ENCODE assay signal across 13 mouse cellular contexts in the genomic region with DNA sequence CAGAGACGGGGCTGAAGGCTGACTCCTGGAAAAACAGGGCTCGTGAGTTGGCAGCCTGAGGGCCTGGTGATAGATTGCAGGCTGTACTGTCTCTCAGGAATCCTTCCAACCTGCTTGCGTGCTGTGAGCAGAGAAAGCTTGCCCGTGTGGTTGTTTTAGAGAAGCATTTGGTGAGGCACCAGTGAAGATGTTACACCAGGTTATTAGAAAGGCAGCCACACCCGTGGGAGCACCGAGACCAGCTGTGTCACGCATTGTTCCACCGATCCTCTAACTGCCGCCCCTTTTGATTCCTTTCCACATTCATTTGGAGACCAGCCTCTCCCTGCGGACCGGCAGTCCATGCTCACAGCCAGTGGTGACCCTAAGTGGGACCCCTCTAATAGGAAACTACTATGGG. TPM values are rescaled to one million over a fixed set of nuclear protein-coding genes. Genes with fewer than 3 reads are reported as not detected.
DNase-seq lines count a peak whose midpoint lies in the region; ATAC-seq and TF ChIP-seq lines count a peak whose summit lies in the region.
"Had no signal": no experiment of that assay in that cellular context is flagged by ENCODE, and none has a peak within 500 bp of the region (broad histone marks: within the 10 kb centered on the region; RNA-seq: fewer than 3 reads in every experiment).

No protein-coding gene starts in this region.

- peak overlapping the region; percentile 38; the same call in 1 of the 2 replicates for H3K27ac ChIP-seq in intestine, embryonic 14.5 days (ENCODE audit: low read depth)
- H3K27ac ChIP-seq in intestine, postnatal 0 days (ENCODE audit: low read depth, low read length) = no peak overlapping the region; the same call in 1 of the 2 replicates
- H3K27ac ChIP-seq in hindbrain, embryonic 10.5 days = peak overlapping the region; percentile 72
- H3K27ac ChIP-seq in neural tube, embryonic 15.5 days (replicated peaks) = 0 out of 2 replicates have a peak overlapping the region, but pooled peaks have one; percentile 6
- H3K27ac ChIP-seq: limb, embryonic 10.5 days had no signal

- TF ChIP-seq POLR2A in brain, embryonic 14.5 days (IDR thresholded peaks at IDR 0.05; ENCODE audit: borderline replicate concordance, extremely low read depth, insufficient read depth, insufficient read length, poor library complexity, severe bottlenecking) = no peak

- 51% methylated on average over 11 of the region's 11 CpGs for WGBS in intestine, embryonic 14.5 days
- WGBS in intestine, postnatal 0 days = 72% methylated on average over 11 of the region's 11 CpGs
- WGBS in hindbrain, embryonic 10.5 days = 69% methylated on average over 11 of the region's 11 CpGs
- WGBS in neural tube, embryonic 15.5 days = 29% methylated on average over 11 of the region's 11 CpGs

- no peak overlapping the region; the same call in 1 of the 2 replicates for H3K4me2 ChIP-seq in intestine, embryonic 14.5 days (ENCODE audit: low read length)
- H3K4me2 ChIP-seq in intestine, postnatal 0 days (replicated peaks; ENCODE audit: low read depth) = no peak overlapping the region; the same call in 1 of the 2 replicates
- no peak overlapping the region for H3K4me2 ChIP-seq in neural tube, embryonic 15.5 days

- no peaks in the 10 kb centered on the region for H3K27me3 ChIP-seq in intestine, embryonic 14.5 days (replicated peaks; ENCODE audit: control insufficient read depth, insufficient read depth, low read length)
- no peaks in the 10 kb centered on the region for H3K27me3 ChIP-seq in intestine, postnatal 0 days (replicated peaks; ENCODE audit: control insufficient read depth, insufficient read depth, low read length)
- H3K27me3 ChIP-seq in hindbrain, embryonic 10.5 days (ENCODE audit: insufficient read depth, poor library complexity, severe bottlenecking) = no peaks in the 10 kb centered on the region
- H3K27me3 ChIP-seq in neural tube, embryonic 15.5 days (replicated peaks) = no peaks in the 10 kb centered on the region

- no peak overlapping the region for H3K4me3 ChIP-seq in intestine, embryonic 14.5 days (ENCODE audit: low read depth, low read length)
- H3K4me3 ChIP-seq in intestine, postnatal 0 days (ENCODE audit: low read depth, low read length) = no peak overlapping the region
- no peak overlapping the region for H3K4me3 ChIP-seq in hindbrain, embryonic 10.5 days
- no peak overlapping the region for H3K4me3 ChIP-seq in neural tube, embryonic 15.5 days (replicated peaks)
- H3K4me3 ChIP-seq: limb, embryonic 10.5 days had no signal

- no peaks in the 10 kb centered on the region for H3K9me3 ChIP-seq in intestine, embryonic 14.5 days (ENCODE audit: control insufficient read depth, low read length)
- H3K9me3 ChIP-seq in intestine, postnatal 0 days (ENCODE audit: control insufficient read depth) = no peaks in the 10 kb centered on the region
- no peaks in the 10 kb centered on the region for H3K9me3 ChIP-seq in hindbrain, embryonic 10.5 days
- no peaks in the 10 kb centered on the region for H3K9me3 ChIP-seq in neural tube, embryonic 15.5 days (replicated peaks)
- H3K9me3 ChIP-seq: limb, embryonic 10.5 days had no signal

- DNase-seq in intestine, embryonic 14.5 days (ENCODE audit: low spot score) = no peak
- DNase-seq in brain, embryonic 14.5 days (ENCODE audit: low read depth) = peak; percentile 37
- DNase-seq in hindbrain, embryonic 10.5 days (ENCODE audit: low spot score) = no peak
- DNase-seq in retina, embryonic 14.5 days (ENCODE audit: low spot score) = no peak
- DNase-seq in cerebellum, adult 9-11 months = no peak
- DNase-seq: kidney, postnatal 14 days; layer of hippocampus, postnatal 36 days; lung, adult 18-20 months had no signal

- H3K36me3 ChIP-seq in intestine, embryonic 14.5 days (ENCODE audit: control insufficient read depth, insufficient read depth, low read length) = no peaks in the 10 kb centered on the region
- H3K36me3 ChIP-seq in intestine, postnatal 0 days (ENCODE audit: control insufficient read depth, insufficient read depth) = no peaks in the 10 kb centered on the region
- no peaks in the 10 kb centered on the region for H3K36me3 ChIP-seq in hindbrain, embryonic 10.5 days
- no peaks in the 10 kb centered on the region for H3K36me3 ChIP-seq in neural tube, embryonic 15.5 days
- H3K36me3 ChIP-seq: limb, embryonic 10.5 days had no signal

- no peak overlapping the region for H3K9ac ChIP-seq in intestine, embryonic 14.5 days (ENCODE audit: low read length)
- H3K9ac ChIP-seq in intestine, postnatal 0 days (ENCODE audit: low read depth, low read length) = no peak overlapping the region
- no peak overlapping the region for H3K9ac ChIP-seq in neural tube, embryonic 15.5 days (replicated peaks)

- TF ChIP-seq CTCF in intestine, postnatal 0 days (IDR thresholded peaks at IDR 0.05; ENCODE audit: low read depth) = no peak
- TF ChIP-seq CTCF in brain, embryonic 14.5 days (IDR thresholded peaks at IDR 0.05; ENCODE audit: borderline replicate concordance, extremely low read depth, insufficient read depth, insufficient read length) = no peak

- ATAC-seq in intestine, embryonic 14.5 days (replicated peaks; ENCODE audit: low FRiP score, low TSS enrichment, low read depth) = no peak
- ATAC-seq in intestine, postnatal 0 days = no peak
- ATAC-seq in neural tube, embryonic 15.5 days (ENCODE audit: low FRiP score) = no peak
- ATAC-seq: CD4-positive, CD25-positive, alpha-beta regulatory T cell, adult 4 months; intestine, embryonic 16.5 days had no signal

- peaks cover 15% of the 10 kb centered on the region; the same call in 1 of the 2 replicates for H3K4me1 ChIP-seq in intestine, embryonic 14.5 days (replicated peaks; ENCODE audit: control insufficient read depth, insufficient read depth, low read length)
- no peaks in the 10 kb centered on the region for H3K4me1 ChIP-seq in intestine, postnatal 0 days (replicated peaks; ENCODE audit: control insufficient read depth, insufficient read depth, low read length)
- peaks cover 20% of the 10 kb centered on the region for H3K4me1 ChIP-seq in hindbrain, embryonic 10.5 days (replicated peaks)
- peaks cover 27% of the 10 kb centered on the region for H3K4me1 ChIP-seq in neural tube, embryonic 15.5 days

RNA-seq across cellular contexts. Expression of gene Mns1, which starts 15.5 kb away (rescaled TPM):
- polyA plus RNA-seq in intestine, embryonic 14.5 days (2014; fragmentation: Nextera tagmentation; extraction: Ambion mirVana) = 20.9 and 24.0 TPM in 2 replicates
- polyA plus RNA-seq in intestine, postnatal 0 days (2015; fragmentation: Nextera tagmentation; extraction: Ambion mirVana) = 4.0 and 4.2 TPM in 2 replicates
- 5.9 and 6.7 TPM in 2 replicates for polyA plus RNA-seq in brain, embryonic 14.5 days (2012; rRNA removed)
- polyA plus RNA-seq in hindbrain, embryonic 10.5 days (2016; fragmentation: Nextera tagmentation; extraction: Ambion mirVana) = 32.3 and 51.3 TPM in 2 replicates
- polyA plus RNA-seq in neural tube, embryonic 15.5 days (2015; fragmentation: Nextera tagmentation; extraction: Ambion mirVana) = 6.4 and 13.2 TPM in 2 replicates
